Mouse (Mus musculus) left cerebral cortex, adult 8-10 months (tissue): ENCODE results near the gene Slc25a25. TPM values are rescaled to one million over a fixed set of nuclear protein-coding genes. Genes with fewer than 3 reads are reported as not detected.

ENCODE experiments used
- DNase-seq, 2 experiments: peaks; one replicate each; pipeline ENCODE4 v3.0.0; 2022; ENCODE audit warnings: low spot score in 2 of 2
- total RNA-seq, 4 experiments: library from RNA; stranded (reverse); gene quantifications; 2 replicates each; pipeline ENCODE4 v1.2.4; 2022

The Slc25a25 gene
- total RNA-seq, 4 experiments from 2014 or later: 56.5 to 66.1 (median 60.9) TPM

- no peak for DNase-seq
Measured at GRCm38 (mm10) chr2:32429215-32429891, 21.9 kb downstream of the Slc25a25 start.

- DNase-seq: peak in 1 of 2 experiments; percentile 81
Measured at GRCm38 (mm10) chr2:32428262-32428722, 23.0 kb downstream of the Slc25a25 start.

GRCm38 (mm10) chr2:32427720-32428119 lies 23.5 kb downstream of the Slc25a25 start:
- no peak for DNase-seq

- no peak for DNase-seq
Measured at GRCm38 (mm10) chr2:32426141-32426540, 25.1 kb downstream of the Slc25a25 start.

- no peak for DNase-seq
Measured at GRCm38 (mm10) chr2:32425568-32425967, 25.7 kb downstream of the Slc25a25 start.

- DNase-seq: no peak
Measured at GRCm38 (mm10) chr2:32424796-32425195, 26.4 kb downstream of the Slc25a25 start.

GRCm38 (mm10) chr2:32423481-32424331 lies 27.5 kb downstream of the Slc25a25 start:
- DNase-seq: no peak

- no peak for DNase-seq
Measured at GRCm38 (mm10) chr2:32421851-32422251, 29.4 kb downstream of the Slc25a25 start.

- no peak for DNase-seq
Measured at GRCm38 (mm10) chr2:32420647-32421046, 30.6 kb downstream of the Slc25a25 start.

- DNase-seq: no peak
Measured at GRCm38 (mm10) chr2:32420066-32420608, 31.1 kb downstream of the Slc25a25 start.

GRCm38 (mm10) chr2:32419359-32419758 lies 31.9 kb downstream of the Slc25a25 start:
- no peak for DNase-seq

GRCm38 (mm10) chr2:32418430-32419151 lies 32.7 kb downstream of the Slc25a25 start:
- no peak for DNase-seq

GRCm38 (mm10) chr2:32417486-32417885 lies 33.8 kb downstream of the Slc25a25 start:
- DNase-seq: no peak

- no peak for DNase-seq
Measured at GRCm38 (mm10) chr2:32416556-32416955, 34.7 kb downstream of the Slc25a25 start.

- DNase-seq: no peak
Measured at GRCm38 (mm10) chr2:32415801-32416200, 35.4 kb downstream of the Slc25a25 start.

- no peak for DNase-seq
Measured at GRCm38 (mm10) chr2:32413936-32414335, 37.3 kb downstream of the Slc25a25 start.

- no peak for DNase-seq
Measured at GRCm38 (mm10) chr2:32412742-32413531, 38.3 kb downstream of the Slc25a25 start.

GRCm38 (mm10) chr2:32411407-32411806 lies 39.8 kb downstream of the Slc25a25 start:
- no peak for DNase-seq

- DNase-seq: no peak
Measured at GRCm38 (mm10) chr2:32408429-32409424, 42.5 kb downstream of the Slc25a25 start.
